Mouse (Mus musculus): ENCODE data around the gene Rpl21. TPM values are rescaled to one million over a fixed set of nuclear protein-coding genes. Genes with fewer than 3 reads are reported as not detected.

Gene Rpl21
- polyA plus RNA-seq, 1 experiment from 2014 or later, result 517 TPM

DNA sequence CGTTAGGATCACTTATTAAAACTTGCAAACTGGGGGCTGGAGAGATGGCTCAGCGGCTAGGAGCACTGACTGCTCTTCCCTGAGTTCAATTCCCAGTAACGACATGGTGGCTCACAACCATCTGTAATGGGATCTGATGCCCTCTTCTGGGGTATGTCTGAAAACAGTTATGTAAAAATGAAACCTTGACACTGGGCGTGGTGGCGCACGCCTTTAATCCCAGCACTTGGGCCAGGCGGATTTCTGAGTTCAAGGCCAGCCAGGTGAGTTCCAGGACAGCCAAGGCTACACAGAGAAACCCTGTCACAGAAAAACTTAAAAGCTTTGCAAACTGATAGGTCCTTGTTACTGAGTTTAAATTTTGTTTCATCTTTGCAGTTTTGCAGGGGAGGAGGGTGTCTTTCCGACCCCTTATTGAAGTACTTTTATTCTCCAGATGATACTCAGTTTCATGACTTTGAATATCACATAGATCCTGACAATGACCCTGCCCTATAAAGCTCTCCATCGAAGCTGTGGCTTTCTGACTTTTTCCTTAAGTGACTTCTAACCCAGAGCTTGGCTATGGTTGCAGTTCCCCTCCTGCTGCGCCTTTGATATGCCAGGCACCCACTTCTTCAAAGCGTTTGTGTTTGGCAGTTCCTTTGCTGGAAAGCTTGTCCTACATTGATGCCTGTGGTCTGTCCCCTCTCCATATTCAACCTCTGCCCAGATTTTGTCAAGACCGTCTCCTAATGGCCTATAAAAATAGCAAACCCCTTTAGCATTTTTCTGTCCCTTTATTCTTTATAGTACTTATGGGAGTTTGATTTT is 6.4 kb downstream of the Rpl21 start:
- Histone ChIP-seq H3K4me3 (ENCODE audit: low read depth, low read length) (no peak overlapping the region), H3K27me3 (replicated peaks; ENCODE audit: control insufficient read depth, insufficient read depth, low read length) (no peaks in the 10 kb centered on the region), H3K4me1 (ENCODE audit: control insufficient read depth, insufficient read depth, low read length) (peaks cover 3% of the 10 kb centered on the region; the same call in 1 of the 2 replicates), H3K36me3 (ENCODE audit: control insufficient read depth, insufficient read depth, low read length) (peaks cover 54% of the 10 kb centered on the region), H3K9me3 (replicated peaks; ENCODE audit: control insufficient read depth, low read length) (no peaks in the 10 kb centered on the region), H3K27ac (ENCODE audit: low read depth, low read length) (no peak overlapping the region), H3K9ac (ENCODE audit: low read length) (no peak overlapping the region), H3K4me2 (ENCODE audit: low read length) (no peak overlapping the region)
- WGBS, result 58% methylated on average over 12 of the region's 12 CpGs
- DNase-seq (ENCODE audit: low spot score) (no peak), ATAC-seq (no peak)

DNA sequence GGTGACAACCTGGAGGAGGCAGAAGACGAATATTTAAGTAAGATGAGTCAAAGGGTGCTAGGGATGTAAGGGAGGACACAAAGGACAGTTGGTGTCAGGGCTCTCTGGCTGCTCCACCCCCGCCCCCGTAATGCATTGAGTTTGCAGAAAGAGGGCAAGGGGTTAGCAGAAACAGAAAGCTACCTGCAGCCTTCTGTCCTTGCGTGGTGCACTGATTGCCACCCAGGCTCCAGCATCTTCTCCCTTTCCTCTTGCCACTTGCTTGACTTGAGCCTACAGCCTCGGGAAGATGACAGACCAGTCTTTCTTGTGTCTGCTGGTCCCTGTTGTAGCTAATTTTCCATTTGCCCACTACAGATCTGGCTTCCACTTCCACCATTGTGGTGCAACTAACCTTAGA is 7.1 kb downstream of the Rpl21 start:
- no peak overlapping the region for H3K4me2 ChIP-seq (ENCODE audit: low read length)
- 71% methylated on average over 5 of the region's 5 CpGs for WGBS
- peaks cover 49% of the 10 kb centered on the region for H3K36me3 ChIP-seq (ENCODE audit: control insufficient read depth, insufficient read depth, low read length)
- no peak for ATAC-seq
- no peak overlapping the region for H3K9ac ChIP-seq (ENCODE audit: low read length)
- no peak overlapping the region for H3K27ac ChIP-seq (ENCODE audit: low read depth, low read length)
- no peaks in the 10 kb centered on the region for H3K4me1 ChIP-seq (ENCODE audit: control insufficient read depth, insufficient read depth, low read length)
- DNase-seq (ENCODE audit: low spot score), result no peak
- no peaks in the 10 kb centered on the region for H3K27me3 ChIP-seq (replicated peaks; ENCODE audit: control insufficient read depth, insufficient read depth, low read length)
- no peak overlapping the region for H3K4me3 ChIP-seq (ENCODE audit: low read depth, low read length)
- H3K9me3 ChIP-seq (replicated peaks; ENCODE audit: control insufficient read depth, low read length), result no peaks in the 10 kb centered on the region

DNA sequence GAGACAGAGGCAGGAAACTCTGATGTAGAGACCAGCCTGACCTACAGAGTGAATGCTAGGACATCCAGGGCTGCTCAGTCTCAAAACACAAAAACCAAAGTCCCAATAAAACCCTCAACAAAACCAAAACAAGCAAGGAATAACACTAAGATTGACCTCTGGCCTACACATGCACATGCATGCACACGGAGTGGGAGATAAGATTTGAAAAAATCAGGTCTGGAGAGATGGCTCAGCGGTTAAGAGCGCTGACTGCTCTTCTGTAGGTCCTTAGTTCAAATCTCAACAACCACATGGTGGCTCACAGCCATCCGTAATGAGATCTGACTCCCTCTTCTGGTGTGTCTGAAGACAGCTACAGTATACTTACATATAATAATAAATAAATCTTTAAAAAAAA is 7.7 kb downstream of the Rpl21 start:
- WGBS, result 86% methylated on average over 4 of the region's 4 CpGs
- Histone ChIP-seq H3K36me3 (ENCODE audit: control insufficient read depth, insufficient read depth, low read length) (peaks cover 42% of the 10 kb centered on the region), H3K9ac (ENCODE audit: low read length) (no peak overlapping the region), H3K27me3 (replicated peaks; ENCODE audit: control insufficient read depth, insufficient read depth, low read length) (no peaks in the 10 kb centered on the region), H3K4me2 (ENCODE audit: low read length) (no peak overlapping the region), H3K4me3 (ENCODE audit: low read depth, low read length) (no peak overlapping the region), H3K27ac (ENCODE audit: low read depth, low read length) (no peak overlapping the region), H3K4me1 (ENCODE audit: control insufficient read depth, insufficient read depth, low read length) (no peaks in the 10 kb centered on the region), H3K9me3 (replicated peaks; ENCODE audit: control insufficient read depth, low read length) (no peaks in the 10 kb centered on the region)
- ATAC-seq (no peak), DNase-seq (ENCODE audit: low spot score) (no peak)

DNA sequence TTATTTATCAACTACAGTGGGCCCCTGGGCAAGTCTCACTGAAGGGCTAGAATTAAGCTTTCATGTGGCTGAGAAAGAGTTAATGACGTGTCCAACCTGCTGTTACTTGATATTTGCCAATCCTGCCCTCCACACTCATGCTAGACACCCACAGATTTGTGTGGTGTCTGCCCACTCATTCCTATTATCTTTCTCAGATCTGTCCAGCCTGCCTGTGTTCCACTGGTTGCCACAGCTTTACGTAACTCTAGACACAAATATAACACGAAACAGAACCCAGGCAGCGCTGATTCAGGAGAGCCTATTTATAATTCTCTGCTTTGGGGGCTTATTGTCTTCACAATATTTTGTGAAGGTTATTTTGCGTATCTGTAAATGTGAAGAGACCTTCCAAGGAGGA is 8.6 kb downstream of the Rpl21 start:
- WGBS, result 89% methylated on average over 5 of the region's 5 CpGs
- H3K36me3 ChIP-seq (ENCODE audit: control insufficient read depth, insufficient read depth, low read length), result peaks cover 33% of the 10 kb centered on the region
- H3K4me2 ChIP-seq (ENCODE audit: low read length), result no peak overlapping the region
- H3K9me3 ChIP-seq (replicated peaks; ENCODE audit: control insufficient read depth, low read length), result no peaks in the 10 kb centered on the region
- DNase-seq (ENCODE audit: low spot score) (no peak), ATAC-seq (no peak)
- H3K4me3 ChIP-seq (ENCODE audit: low read depth, low read length), result no peak overlapping the region
- peaks cover 7% of the 10 kb centered on the region for H3K4me1 ChIP-seq (ENCODE audit: control insufficient read depth, insufficient read depth, low read length)
- H3K27me3 ChIP-seq (replicated peaks; ENCODE audit: control insufficient read depth, insufficient read depth, low read length), result no peaks in the 10 kb centered on the region
- no peak overlapping the region for H3K9ac ChIP-seq (ENCODE audit: low read length)
- no peak overlapping the region for H3K27ac ChIP-seq (ENCODE audit: low read depth, low read length)

DNA sequence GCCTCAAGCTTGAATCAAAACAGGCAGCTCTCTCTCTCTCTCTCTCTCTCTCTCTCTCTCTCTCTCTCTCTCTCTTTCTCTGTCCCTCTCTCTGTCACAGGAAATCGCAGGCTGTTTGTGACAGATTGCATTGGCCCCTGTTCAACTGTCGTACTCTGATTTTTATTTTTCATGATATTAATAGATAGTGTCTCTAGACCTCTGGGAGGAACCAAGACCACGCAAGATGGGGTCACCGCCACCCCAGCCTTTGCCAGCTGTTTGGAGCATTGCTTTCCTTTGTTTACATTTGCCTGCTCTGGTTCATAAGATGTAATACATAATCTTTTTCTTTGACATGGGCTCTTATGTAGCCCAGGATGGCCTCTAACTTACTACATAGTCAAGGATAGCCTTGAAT is 9.3 kb downstream of the Rpl21 start:
- no peak overlapping the region for H3K4me2 ChIP-seq (ENCODE audit: low read length)
- no peaks in the 10 kb centered on the region for H3K9me3 ChIP-seq (replicated peaks; ENCODE audit: control insufficient read depth, low read length)
- ATAC-seq (no peak), DNase-seq (ENCODE audit: low spot score) (no peak)
- H3K27me3 ChIP-seq (replicated peaks; ENCODE audit: control insufficient read depth, insufficient read depth, low read length), result no peaks in the 10 kb centered on the region
- H3K27ac ChIP-seq (ENCODE audit: low read depth, low read length), result no peak overlapping the region
- WGBS, result 92% methylated on average over 4 of the region's 4 CpGs
- H3K36me3 ChIP-seq (ENCODE audit: control insufficient read depth, insufficient read depth, low read length), result peaks cover 26% of the 10 kb centered on the region
- H3K9ac ChIP-seq (ENCODE audit: low read length), result no peak overlapping the region
- peaks cover 8% of the 10 kb centered on the region for H3K4me1 ChIP-seq (ENCODE audit: control insufficient read depth, insufficient read depth, low read length)
- no peak overlapping the region for H3K4me3 ChIP-seq (ENCODE audit: low read depth, low read length)

DNA sequence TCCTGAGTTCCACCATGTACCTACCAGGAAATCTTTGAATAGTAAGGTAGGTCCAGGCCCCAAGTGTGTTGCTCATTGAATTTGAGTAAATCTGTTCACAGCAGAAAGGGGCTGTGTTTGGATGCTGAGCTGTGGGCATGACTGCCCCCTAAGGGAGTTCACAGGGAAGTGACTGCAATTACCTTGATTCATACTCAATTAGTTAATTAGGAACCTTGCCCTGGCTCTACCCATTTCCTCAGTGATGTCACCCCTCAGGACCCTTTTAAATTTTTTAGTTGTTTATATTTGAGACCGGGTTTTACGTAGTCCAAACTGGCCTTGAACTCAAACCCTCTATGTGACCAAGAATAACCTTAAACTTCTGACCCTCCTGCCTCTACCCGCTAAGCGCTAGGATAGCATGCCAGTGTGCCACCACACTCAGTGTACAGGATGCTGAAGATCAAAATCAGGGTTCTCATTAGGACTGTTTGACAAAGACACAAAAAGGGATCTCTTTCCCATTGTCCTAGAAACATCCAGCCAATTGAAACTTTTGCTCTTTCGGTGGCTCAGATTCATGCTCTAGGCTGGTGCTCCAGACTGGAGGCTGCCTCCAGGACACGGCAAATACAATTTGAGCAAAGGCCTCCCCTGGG is 11.7 kb downstream of the Rpl21 start:
- H3K9ac ChIP-seq (ENCODE audit: low read length), result peak overlapping the region; percentile 69
- H3K4me1 ChIP-seq (ENCODE audit: control insufficient read depth, insufficient read depth, low read length), result peaks cover 8% of the 10 kb centered on the region
- WGBS, result 2% methylated on average over 6 of the region's 6 CpGs
- peak overlapping the region; percentile 34 for H3K27ac ChIP-seq (ENCODE audit: low read depth, low read length)
- no peaks in the 10 kb centered on the region for H3K9me3 ChIP-seq (replicated peaks; ENCODE audit: control insufficient read depth, low read length)
- ATAC-seq, result peak; percentile 59
- H3K4me2 ChIP-seq (ENCODE audit: low read length), result peak overlapping the region; percentile 92
- H3K4me3 ChIP-seq (ENCODE audit: low read depth, low read length), result peak overlapping the region; percentile 55
- H3K27me3 ChIP-seq (replicated peaks; ENCODE audit: control insufficient read depth, insufficient read depth, low read length), result no peaks in the 10 kb centered on the region
- DNase-seq (ENCODE audit: low spot score), result peak; percentile 64
- H3K36me3 ChIP-seq (ENCODE audit: control insufficient read depth, insufficient read depth, low read length), result peaks cover 5% of the 10 kb centered on the region; the same call in 1 of the 2 replicates

DNA sequence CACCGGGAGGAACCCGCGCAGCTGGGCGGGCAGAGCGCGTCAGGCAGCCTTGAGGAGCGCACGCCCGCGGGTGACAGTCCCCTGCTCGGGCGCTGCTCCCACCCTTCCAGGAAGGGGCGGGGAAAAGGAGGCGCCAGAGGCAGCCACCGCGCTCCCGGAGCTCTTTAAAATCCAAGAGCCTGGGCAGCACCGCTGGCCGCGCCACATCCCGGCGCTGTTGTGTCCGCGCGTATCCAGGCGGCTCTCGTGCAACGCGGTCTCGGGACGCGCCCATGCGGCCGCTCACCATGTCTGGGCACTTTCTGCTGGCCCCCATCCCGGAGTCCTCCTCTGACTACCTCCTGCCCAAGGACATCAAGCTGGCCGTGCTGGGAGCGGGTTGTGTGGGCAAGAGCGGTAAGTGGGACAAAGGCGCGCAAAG is 12.3 kb downstream of the Rpl21 start, which contains the start of gene Rasl11a:
TSS of gene Rasl11a (plus strand) at position 127 of the 421 bp plus-strand sequence.
- peak within 1 kb of the TSS; percentile 69 for H3K9ac ChIP-seq (ENCODE audit: low read length)
- no peaks in the 10 kb centered on the region for H3K27me3 ChIP-seq (replicated peaks; ENCODE audit: control insufficient read depth, insufficient read depth, low read length)
- peak within 1 kb of the TSS; percentile 55 for H3K4me3 ChIP-seq (ENCODE audit: low read depth, low read length)
- no peaks in the 10 kb centered on the region for H3K9me3 ChIP-seq (replicated peaks; ENCODE audit: control insufficient read depth, low read length)
- peaks cover 8% of the 10 kb centered on the region for H3K4me1 ChIP-seq (ENCODE audit: control insufficient read depth, insufficient read depth, low read length)
- 0% methylated on average over 40 of the region's 40 CpGs for WGBS
- peak; percentile 91 for DNase-seq (ENCODE audit: low spot score)
- no peaks in the 10 kb centered on the region for H3K36me3 ChIP-seq (ENCODE audit: control insufficient read depth, insufficient read depth, low read length)
- ATAC-seq, result peak; percentile 96
- peak within 1 kb of the TSS; percentile 92 for H3K4me2 ChIP-seq (ENCODE audit: low read length)
- peak within 1 kb of the TSS; percentile 34 for H3K27ac ChIP-seq (ENCODE audit: low read depth, low read length)

DNA sequence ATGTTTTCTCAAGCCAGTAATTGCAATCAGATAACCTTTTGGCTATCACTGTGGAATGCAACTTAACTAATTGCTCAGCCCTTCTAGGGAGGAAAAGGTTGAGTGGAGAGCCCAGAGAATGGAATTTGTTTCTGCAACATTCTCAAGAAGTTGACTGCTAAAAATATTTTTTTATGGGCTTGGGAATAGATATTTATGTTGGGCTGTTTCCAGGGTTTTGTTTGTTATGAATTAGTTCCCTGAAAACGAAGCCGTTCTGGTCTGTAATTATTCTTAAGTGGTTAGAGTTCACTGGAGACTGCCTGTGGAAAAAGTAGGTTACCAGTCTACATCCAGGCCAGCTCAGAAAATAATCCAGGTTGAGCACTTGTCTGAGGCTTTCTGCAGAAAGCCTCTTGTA is 13.8 kb downstream of the Rpl21 start:
- Histone ChIP-seq H3K27me3 (replicated peaks; ENCODE audit: control insufficient read depth, insufficient read depth, low read length) (no peaks in the 10 kb centered on the region), H3K9ac (ENCODE audit: low read length) (no peak overlapping the region), H3K9me3 (replicated peaks; ENCODE audit: control insufficient read depth, low read length) (no peaks in the 10 kb centered on the region), H3K4me3 (ENCODE audit: low read depth, low read length) (peak overlapping the region; percentile 55; the same call in 1 of the 2 replicates), H3K27ac (ENCODE audit: low read depth, low read length) (no peak overlapping the region), H3K36me3 (ENCODE audit: control insufficient read depth, insufficient read depth, low read length) (no peaks in the 10 kb centered on the region), H3K4me2 (ENCODE audit: low read length) (peak overlapping the region; percentile 92; the same call in 1 of the 2 replicates), H3K4me1 (ENCODE audit: control insufficient read depth, insufficient read depth, low read length) (peaks cover 8% of the 10 kb centered on the region)
- 75% methylated on average over 2 of the region's 2 CpGs for WGBS
- ATAC-seq (no peak), DNase-seq (ENCODE audit: low spot score) (no peak)

Data from forebrain, embryonic 14.5 days (tissue).